Mouse (Mus musculus) heart, embryonic 11.5 days (tissue): Measurements from ENCODE around the gene Ankrd35. TPM values are rescaled to one million over a fixed set of nuclear protein-coding genes. Genes with fewer than 3 reads are reported as not detected.

Experiments used
- ATAC-seq: fragments of 200-750 bp; cut with Nextera tagmentation; replicated peaks from 2 replicates; pipeline ENCODE4 v1.8.0; 2017; ENCODE audit warnings: moderate library complexity; ENCODE audit not compliant: insufficient number of reproducible peaks, low FRiP score, low TSS enrichment
- H3K27ac ChIP-seq: fragments of 300-500 bp; sonication (generic); 2 replicates; pipeline ENCODE4 v1.5.1; 2014; ENCODE audit warnings: mild to moderate bottlenecking, low read depth, low read length
- H3K27me3 ChIP-seq: fragments of 300-500 bp; sonication (generic); 2 replicates; pipeline ENCODE4 v1.6.1; 2014; ENCODE audit warnings: mild to moderate bottlenecking, low read length, mixed read lengths; ENCODE audit not compliant: control insufficient read depth, insufficient read depth
- H3K36me3 ChIP-seq: fragments of 300-500 bp; sonication (generic); 2 replicates; pipeline ENCODE4 v1.6.1; 2014; ENCODE audit warnings: mild to moderate bottlenecking, low read length, moderate library complexity, mixed read lengths; ENCODE audit not compliant: control insufficient read depth, insufficient read depth
- H3K4me1 ChIP-seq: fragments of 300-500 bp; sonication (generic); 2 replicates; pipeline ENCODE4 v1.6.1; 2014; ENCODE audit warnings: low read length; ENCODE audit not compliant: control insufficient read depth, insufficient read depth
- H3K4me2 ChIP-seq: fragments of 300-500 bp; sonication (generic); 2 replicates; pipeline ENCODE4 v1.6.1; 2014; ENCODE audit warnings: mild to moderate bottlenecking, moderate library complexity
- H3K4me3 ChIP-seq: fragments of 300-500 bp; sonication (generic); 2 replicates; pipeline ENCODE4 v1.5.1; 2014; ENCODE audit warnings: low read depth, low read length
- H3K9ac ChIP-seq: fragments of 300-500 bp; sonication (generic); 2 replicates; pipeline ENCODE4 v1.6.1; 2014; ENCODE audit warnings: mild to moderate bottlenecking, low read depth, low read length, moderate library complexity
- H3K9me3 ChIP-seq: fragments of 300-500 bp; sonication (generic); replicated peaks from 2 replicates; pipeline ENCODE4 v1.6.1; 2016; ENCODE audit warnings: low read length; ENCODE audit not compliant: control insufficient read depth
- WGBS: fragments of 180-500 bp; shearing (Covaris S2); extraction: QIAGEN DNeasy Blood & Tissue Kit; methylation state at CpG from one replicate; pipeline ENCODE4 v1.1.7; 2014; ENCODE audit not compliant: insufficient replicate concordance; 5-methylcytosine and 5-hydroxymethylcytosine counted together
- polyA plus RNA-seq: library from polyadenylated mRNA; unstranded; fragments of >200 nt; fragmentation: Nextera tagmentation; extraction: Ambion mirVana; gene quantifications from 2 replicates; pipeline ENCODE4 v1.2.1, GENCODE M21; 2014

The Ankrd35 gene
- polyA plus RNA-seq, 1 experiment from 2014 or later = 0.33 TPM

GRCm38 (mm10) chr3:96666916-96667315, 3.0 kb upstream of the Ankrd35 start:
- Histone ChIP-seq H3K27ac (no peak overlapping the region), H3K9me3 (no peaks in the 10 kb centered on the region), H3K36me3 (no peaks in the 10 kb centered on the region), H3K4me1 (peaks cover 10% of the 10 kb centered on the region; the same call in 1 of the 2 replicates), H3K27me3 (peaks cover 7% of the 10 kb centered on the region), H3K4me3 (no peak overlapping the region), H3K4me2 (no peak overlapping the region), H3K9ac (no peak overlapping the region)
- no peak for ATAC-seq
- 85% methylated on average over 5 of the region's 5 CpGs for WGBS

- 30% methylated on average over 1 of the region's 1 CpGs for WGBS
- no peak for ATAC-seq
These were observed 2.6 kb upstream of the Ankrd35 start for GRCm38 (mm10) chr3:96667316-96667715.

GRCm38 (mm10) chr3:96668424-96669067, 1.4 kb upstream of the Ankrd35 start:
- no peak overlapping the region for H3K4me3 ChIP-seq
- H3K4me2 ChIP-seq = no peak overlapping the region
- H3K27me3 ChIP-seq = peaks cover 4% of the 10 kb centered on the region; the same call in 1 of the 2 replicates
- ATAC-seq = no peak
- peaks cover 6% of the 10 kb centered on the region; the same call in 1 of the 2 replicates for H3K4me1 ChIP-seq
- no peaks in the 10 kb centered on the region for H3K9me3 ChIP-seq
- no peaks in the 10 kb centered on the region for H3K36me3 ChIP-seq
- no peak overlapping the region for H3K27ac ChIP-seq
- 89% methylated on average over 5 of the region's 5 CpGs for WGBS
- no peak overlapping the region for H3K9ac ChIP-seq

More at GRCm38 (mm10) chr3:96667316-96667715, 2.6 kb upstream of the Ankrd35 start:
- Histone ChIP-seq H3K4me1 (peaks cover 10% of the 10 kb centered on the region; the same call in 1 of the 2 replicates), H3K4me2 (no peak overlapping the region), H3K9me3 (no peaks in the 10 kb centered on the region), H3K4me3 (no peak overlapping the region), H3K27me3 (peaks cover 7% of the 10 kb centered on the region), H3K9ac (no peak overlapping the region), H3K36me3 (no peaks in the 10 kb centered on the region), H3K27ac (no peak overlapping the region)

DNA sequence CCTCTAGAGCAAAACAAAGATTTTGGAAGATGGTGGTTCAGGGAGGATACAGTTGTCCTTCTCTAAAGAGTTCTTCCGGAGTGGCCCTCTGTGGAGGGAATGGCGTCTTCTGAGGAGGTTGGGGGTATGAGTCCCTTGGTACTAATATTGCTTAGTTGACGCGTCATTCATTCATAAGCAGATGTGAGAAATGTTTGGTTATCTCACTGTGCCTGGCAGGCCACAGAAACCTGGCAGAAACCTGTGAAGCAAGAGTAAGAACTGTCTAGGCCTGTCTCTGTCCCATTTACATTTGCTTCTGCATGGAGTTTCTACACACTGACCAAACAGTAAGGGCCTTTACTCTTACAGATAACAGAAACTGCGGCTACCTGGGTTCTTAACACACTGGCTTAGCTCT, 1.6 kb downstream of the Ankrd35 start:
- WGBS = 86% methylated on average over 5 of the region's 5 CpGs
- Histone ChIP-seq H3K4me2 (no peak overlapping the region), H3K27me3 (peaks cover 4% of the 10 kb centered on the region; the same call in 1 of the 2 replicates), H3K9ac (no peak overlapping the region), H3K4me3 (no peak overlapping the region), H3K4me1 (0 out of 2 replicates have a peak, but pooled peaks cover 2% of the 10 kb centered on the region), H3K36me3 (no peaks in the 10 kb centered on the region), H3K9me3 (no peaks in the 10 kb centered on the region), H3K27ac (no peak overlapping the region)
- ATAC-seq = no peak

DNA sequence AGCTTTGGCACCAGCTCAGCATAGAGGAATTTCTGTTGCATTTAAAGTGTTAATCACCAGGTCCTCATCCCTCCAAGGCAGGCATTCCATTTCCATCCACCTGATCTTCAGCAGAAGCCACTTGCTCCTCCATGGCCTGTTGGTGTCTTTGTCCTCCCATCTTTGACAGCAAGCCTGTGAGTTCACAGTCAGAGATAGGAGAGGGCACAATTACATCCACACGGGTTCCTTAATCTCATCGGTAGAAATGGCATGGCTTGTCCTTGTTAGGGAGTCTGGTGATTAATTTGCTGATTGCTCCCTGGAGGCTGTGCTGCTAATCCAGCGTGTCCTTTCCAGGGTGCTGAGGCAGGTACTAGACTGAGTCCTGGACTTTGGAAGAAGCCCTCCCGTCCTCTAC, 3.6 kb downstream of the Ankrd35 start:
- H3K9ac ChIP-seq = no peak overlapping the region
- no peak overlapping the region for H3K4me2 ChIP-seq
- H3K4me1 ChIP-seq = 0 out of 2 replicates have a peak, but pooled peaks cover 2% of the 10 kb centered on the region
- peaks cover 4% of the 10 kb centered on the region; the same call in 1 of the 2 replicates for H3K27me3 ChIP-seq
- no peaks in the 10 kb centered on the region for H3K36me3 ChIP-seq
- no peaks in the 10 kb centered on the region for H3K9me3 ChIP-seq
- H3K4me3 ChIP-seq = no peak overlapping the region
- WGBS = 55% methylated on average over 4 of the region's 4 CpGs
- no peak overlapping the region for H3K27ac ChIP-seq
- no peak for ATAC-seq

DNA sequence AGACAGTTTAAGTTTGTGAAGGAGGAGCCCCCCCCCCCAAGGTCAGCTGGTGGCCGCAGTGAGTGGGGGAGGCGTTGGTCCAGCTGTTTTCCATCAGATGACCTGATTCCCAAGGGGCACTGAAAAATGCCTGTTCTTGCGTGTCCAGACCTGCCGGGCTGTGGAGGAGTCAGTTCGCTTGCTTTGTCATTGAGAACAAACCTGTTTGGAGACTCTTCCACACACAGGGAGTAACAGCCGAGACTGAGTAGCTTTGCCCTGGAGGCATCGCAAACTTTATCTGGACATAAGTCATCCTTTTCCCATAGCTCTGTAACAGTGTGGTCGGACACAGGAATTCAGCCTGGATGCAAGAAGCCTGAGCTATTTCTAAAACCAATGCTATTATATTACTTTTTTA, 4.5 kb downstream of the Ankrd35 start:
- Histone ChIP-seq H3K27ac (no peak overlapping the region), H3K4me1 (0 out of 2 replicates have a peak, but pooled peaks cover 7% of the 10 kb centered on the region), H3K9ac (no peak overlapping the region), H3K4me2 (no peak overlapping the region), H3K36me3 (no peaks in the 10 kb centered on the region), H3K27me3 (peaks cover 4% of the 10 kb centered on the region), H3K9me3 (no peaks in the 10 kb centered on the region), H3K4me3 (no peak overlapping the region)
- no peak for ATAC-seq
- 56% methylated on average over 8 of the region's 8 CpGs for WGBS

- H3K4me3 ChIP-seq = no peak overlapping the region
- no peak for ATAC-seq
- H3K4me2 ChIP-seq = no peak overlapping the region
- H3K9ac ChIP-seq = no peak overlapping the region
- H3K4me1 ChIP-seq = 0 out of 2 replicates have a peak, but pooled peaks cover 7% of the 10 kb centered on the region
- no peaks in the 10 kb centered on the region for H3K36me3 ChIP-seq
- 81% methylated on average over 3 of the region's 3 CpGs for WGBS
- no peaks in the 10 kb centered on the region for H3K9me3 ChIP-seq
- no peak overlapping the region for H3K27ac ChIP-seq
- H3K27me3 ChIP-seq = peaks cover 9% of the 10 kb centered on the region
These were observed 5.2 kb downstream of the Ankrd35 start for GRCm38 (mm10) chr3:96675171-96675570.

- 0 out of 2 replicates have a peak, but pooled peaks cover 5% of the 10 kb centered on the region for H3K4me1 ChIP-seq
- H3K36me3 ChIP-seq = no peaks in the 10 kb centered on the region
- H3K9me3 ChIP-seq = no peaks in the 10 kb centered on the region
- no peak overlapping the region for H3K4me3 ChIP-seq
- H3K27ac ChIP-seq = no peak overlapping the region
- no peak for ATAC-seq
- 64% methylated on average over 3 of the region's 3 CpGs for WGBS
- H3K4me2 ChIP-seq = no peak overlapping the region
- peaks cover 14% of the 10 kb centered on the region for H3K27me3 ChIP-seq
- no peak overlapping the region for H3K9ac ChIP-seq
These were observed 5.8 kb downstream of the Ankrd35 start for GRCm38 (mm10) chr3:96675690-96676089.

GRCm38 (mm10) chr3:96678456-96678855, 8.5 kb downstream of the Ankrd35 start:
- ATAC-seq = no peak
- Histone ChIP-seq H3K4me2 (no peak overlapping the region), H3K27me3 (peaks cover 21% of the 10 kb centered on the region), H3K9ac (no peak overlapping the region), H3K4me1 (0 out of 2 replicates have a peak, but pooled peaks cover 5% of the 10 kb centered on the region), H3K4me3 (no peak overlapping the region), H3K36me3 (no peaks in the 10 kb centered on the region), H3K27ac (no peak overlapping the region), H3K9me3 (no peaks in the 10 kb centered on the region)
- 64% methylated on average over 7 of the region's 7 CpGs for WGBS
